Mouse (Mus musculus): ENCODE data around the gene Lrrc52.

Gene Lrrc52

DNA sequence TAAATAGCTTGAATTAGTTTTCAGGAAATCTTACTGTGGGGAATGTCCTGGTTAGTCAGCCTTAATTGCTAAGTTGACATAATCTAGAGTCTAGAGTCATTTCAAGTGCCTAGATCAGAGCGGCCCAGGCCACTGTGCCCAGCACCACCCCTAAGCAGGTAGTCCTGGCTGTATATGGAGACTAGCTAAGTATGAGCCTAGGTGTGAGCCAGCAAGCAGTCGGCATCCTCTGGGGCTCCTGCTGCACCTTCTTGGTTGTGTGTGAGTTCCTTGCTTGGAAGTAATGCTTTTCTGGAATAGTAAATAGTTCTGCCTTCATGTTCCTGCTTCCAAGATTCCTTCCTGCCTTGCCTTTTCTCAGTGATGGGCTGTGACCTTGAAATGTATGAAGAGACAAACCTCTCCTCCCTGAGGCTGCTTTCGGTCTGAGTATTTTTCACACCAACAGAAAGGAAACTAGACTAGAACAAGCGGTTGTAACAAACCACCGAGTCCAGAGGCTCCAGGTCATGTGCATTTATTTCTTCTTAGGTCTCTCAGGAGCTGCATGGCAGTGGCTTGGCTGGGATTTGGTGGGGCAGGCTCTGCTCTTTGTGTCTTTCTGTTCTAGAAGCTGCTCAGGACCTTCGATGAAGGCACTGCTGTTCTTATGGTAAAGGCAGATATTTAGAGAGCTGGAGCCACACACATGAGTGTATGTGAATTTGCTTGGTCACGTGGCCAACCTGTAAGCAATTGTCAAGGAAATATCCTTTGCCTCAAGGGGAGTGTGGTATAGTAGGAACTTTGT lies 30.2 kb downstream of the Lrrc52 start:
- DNase-seq (ENCODE audit: low spot score), result no peak

DNA sequence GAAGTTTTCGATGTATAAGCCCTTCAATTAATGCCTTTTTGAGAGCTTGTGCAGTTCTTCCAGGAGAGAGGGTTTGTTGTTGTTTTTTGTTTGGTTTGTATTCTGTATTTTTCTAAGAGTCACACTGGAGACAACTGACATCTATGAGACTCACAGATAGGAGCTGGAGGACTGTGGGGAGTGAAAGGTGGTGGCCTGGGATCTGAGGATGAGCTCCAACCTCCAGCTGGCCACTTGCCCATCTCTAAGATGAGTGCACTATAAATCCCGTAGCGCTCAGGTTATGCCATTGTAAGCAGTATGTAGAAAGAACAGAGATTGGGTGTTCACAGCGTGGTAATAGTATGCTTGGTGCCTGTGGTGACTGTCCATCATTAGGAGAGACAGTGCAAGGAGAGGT lies 31.6 kb downstream of the Lrrc52 start:
- DNase-seq (ENCODE audit: low spot score), result no peak

DNA sequence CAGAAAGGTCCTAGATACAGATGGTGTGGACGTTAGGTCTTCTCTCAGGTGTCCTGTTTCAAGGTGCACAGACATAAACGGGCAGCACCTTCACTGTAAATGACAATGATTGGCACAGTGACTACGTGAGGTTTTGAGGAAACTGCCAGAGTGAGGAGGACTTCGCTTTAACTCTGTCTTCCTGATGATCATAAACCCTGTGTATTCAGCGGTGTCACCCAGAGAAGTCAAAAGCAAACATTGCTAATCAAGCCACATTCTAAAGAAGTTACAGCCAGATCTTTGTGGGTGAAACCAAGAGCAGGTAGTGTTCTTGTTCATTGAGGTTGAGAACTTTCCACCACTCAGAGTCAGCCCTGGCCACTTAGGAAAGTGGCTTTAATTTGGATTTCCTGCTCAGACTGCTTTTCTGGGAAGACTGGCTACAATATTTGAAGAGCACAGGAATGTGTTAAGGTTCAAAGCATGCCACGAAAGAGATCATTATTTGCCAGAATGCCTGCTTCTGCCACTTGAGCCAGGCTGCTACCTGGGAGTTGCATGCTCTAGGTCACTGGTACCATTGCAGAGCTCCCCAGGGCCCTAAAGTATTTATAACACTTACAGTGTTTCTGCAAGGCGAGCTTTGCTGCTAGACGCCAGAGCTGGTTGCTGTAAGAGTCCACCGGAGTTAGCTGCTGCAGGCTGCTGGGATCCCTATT lies 35.5 kb downstream of the Lrrc52 start:
- no peak for DNase-seq (ENCODE audit: low spot score)

DNA sequence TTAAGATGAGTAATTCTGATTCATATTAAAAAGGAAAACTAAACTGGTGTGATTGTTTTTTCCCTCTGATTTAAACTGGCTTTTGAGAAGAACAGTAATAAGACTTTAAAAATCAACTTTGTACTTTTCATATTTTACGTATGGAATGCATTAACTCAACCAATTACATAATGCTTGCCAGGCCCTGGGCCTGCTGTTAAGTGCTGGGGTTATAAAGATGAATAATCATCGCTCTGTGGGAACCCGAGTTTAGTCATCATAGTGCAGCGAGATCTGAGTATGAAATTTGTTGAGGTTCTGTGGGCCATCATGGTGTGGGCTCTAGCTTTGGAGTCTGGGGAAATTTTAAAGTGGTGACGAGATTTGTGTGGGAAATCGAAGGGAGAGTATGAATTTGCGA lies 39.9 kb downstream of the Lrrc52 start:
- no peak for DNase-seq (ENCODE audit: low spot score)

DNA sequence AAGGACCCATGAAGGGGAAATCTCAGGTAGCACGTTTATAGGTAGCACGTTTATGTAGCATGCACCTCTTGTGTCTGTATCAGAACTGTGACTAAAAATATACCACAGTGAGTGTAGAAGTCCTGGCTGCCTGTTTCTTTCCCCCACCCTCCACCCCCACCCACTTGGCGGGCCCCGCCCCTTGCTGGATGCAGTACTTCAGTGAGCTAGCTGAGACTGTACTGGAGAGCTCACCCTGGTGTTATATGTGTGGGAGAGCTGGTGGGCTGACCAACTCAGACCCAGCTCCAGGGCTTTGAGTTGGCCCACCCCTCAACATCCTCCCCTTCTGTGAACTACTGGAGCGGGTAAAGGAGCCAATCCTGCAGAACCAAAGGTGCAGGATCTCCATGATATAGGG lies 41.0 kb downstream of the Lrrc52 start:
- no peak for DNase-seq (ENCODE audit: low spot score)

DNA sequence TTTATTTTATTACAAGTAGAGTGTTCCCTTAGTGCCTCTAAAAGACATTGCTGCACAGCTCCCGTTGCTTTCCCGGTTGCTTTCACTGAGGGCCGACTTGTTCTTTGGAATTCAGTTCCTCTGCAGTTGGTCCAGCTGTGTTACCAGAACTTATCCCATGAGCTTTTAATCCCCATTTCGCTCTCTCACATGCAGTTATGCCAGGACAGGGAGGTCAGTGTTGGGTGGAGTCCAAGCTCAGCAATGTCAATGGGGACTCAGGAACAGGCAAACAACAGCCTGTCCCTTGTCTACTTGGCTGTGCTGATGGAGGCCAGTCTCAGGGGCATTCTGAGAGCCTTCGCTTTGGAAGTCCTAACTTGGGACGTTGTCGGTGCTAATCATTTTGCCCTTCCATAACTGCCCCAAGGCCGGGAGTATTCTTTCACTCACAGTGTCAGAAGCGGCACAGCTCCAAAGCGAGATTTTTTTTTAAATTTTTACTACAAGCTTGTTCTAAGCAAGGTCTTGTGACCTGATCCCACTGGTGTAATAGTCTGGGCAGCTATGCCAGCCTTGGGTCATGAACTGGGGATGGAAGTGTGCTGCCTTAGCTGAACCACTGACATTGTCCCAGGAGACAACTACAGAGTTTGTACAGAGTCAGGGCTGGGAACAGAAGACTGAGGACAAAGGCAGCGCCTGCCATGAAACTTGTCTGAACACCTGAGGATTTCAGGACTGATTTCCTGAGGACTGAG lies 43.9 kb downstream of the Lrrc52 start:
- no peak for DNase-seq (ENCODE audit: low spot score)

DNA sequence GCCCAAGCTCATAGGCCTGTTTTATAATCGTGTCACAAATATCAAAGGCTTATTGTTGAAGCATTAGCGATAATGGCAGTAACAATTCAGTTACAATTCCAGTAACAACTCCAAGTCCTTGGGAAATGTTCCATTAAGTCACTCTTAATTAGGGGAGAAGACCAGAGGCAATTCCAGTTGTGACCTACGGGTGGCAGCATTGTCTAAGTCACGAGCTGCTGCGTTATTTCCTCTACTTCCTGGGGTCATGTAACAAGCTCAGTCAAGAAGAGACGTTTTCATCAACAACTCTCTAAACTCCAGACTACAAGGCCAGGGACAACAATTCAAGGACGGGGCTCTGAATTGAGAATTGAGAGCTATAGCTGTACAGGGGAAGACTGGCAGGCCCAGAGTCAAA lies 51.7 kb downstream of the Lrrc52 start:
- peak; percentile 93 for DNase-seq (ENCODE audit: low spot score)

DNA sequence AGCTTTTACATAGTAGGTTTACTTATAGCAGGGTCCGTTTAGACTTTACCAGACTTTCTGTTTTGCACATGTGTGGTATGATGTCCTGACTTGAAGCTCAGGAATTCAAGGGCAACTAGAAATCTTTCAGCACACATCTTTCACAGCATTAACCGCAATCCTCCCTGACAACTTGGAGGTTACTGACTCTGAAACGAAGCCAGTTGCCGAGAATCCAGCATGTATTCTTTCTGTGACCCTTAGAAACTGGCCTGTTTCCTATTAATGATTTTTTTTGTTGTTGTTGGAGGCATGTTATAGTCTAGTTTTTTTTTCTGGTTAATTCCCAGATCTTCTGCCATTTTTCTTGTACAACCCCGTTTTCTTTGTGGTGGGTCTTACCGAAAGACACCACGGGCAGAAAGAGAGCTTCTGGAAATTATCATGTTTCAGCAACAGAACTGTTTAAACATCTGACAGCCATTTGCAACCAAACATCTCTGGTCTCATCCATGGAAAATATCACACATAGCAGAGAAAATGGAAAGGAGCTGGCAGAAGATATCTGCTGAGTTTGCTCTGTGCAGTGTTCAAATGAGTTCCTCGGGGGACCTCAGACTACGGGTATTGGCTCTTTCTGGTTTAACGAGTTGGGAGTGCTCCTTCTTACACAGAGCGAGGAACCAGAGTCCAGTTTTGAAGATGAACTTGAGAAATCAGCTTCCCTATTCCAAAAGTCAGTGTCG lies 54.4 kb downstream of the Lrrc52 start:
- no peak for DNase-seq (ENCODE audit: low spot score)

DNA sequence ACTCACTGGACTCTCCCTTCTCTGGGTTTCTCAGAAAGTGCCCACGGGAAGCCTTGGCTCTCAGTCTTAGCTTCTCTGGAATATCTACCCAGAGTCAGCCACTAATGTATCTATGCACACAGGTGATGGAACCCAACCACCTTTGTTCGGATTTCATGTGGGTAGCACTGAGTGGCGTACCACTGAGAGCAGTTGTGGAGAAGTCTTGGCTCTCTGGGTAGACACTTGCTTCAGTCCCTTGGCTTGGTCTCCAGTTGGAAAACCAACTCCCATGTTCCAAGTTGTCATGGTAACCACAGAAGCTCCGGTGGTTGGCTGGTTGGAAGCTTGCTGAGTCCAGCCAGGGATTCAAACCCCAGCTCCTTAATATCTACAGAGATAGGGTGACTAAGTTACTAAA lies 57.0 kb downstream of the Lrrc52 start:
- DNase-seq (ENCODE audit: low spot score), result no peak

DNA sequence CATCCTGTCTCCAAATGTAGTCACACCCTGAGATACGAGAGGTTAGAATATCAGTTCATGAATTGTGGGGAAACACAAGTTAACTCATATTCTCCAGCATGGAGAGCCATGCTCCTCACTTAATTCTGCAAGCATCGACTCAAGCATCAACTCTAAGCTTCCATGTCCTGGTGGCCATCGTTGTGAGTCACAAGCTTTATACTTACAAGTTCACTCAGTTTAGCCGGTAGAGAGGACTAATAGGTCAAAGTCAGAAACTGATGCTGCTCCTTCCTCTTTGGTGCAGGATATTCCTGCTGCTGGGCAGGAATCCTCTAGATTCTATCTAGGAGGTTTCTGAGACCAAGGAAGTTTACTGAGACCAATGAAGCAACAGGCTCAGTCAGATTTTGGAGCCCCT lies 61.3 kb downstream of the Lrrc52 start:
- DNase-seq (ENCODE audit: low spot score), result no peak

All from retina, embryonic 14.5 days (tissue).